Mouse (Mus musculus) ES-E14 (cell line): Measurements from ENCODE around the gene Odf4.

Source experiments
- MAFK ChIP-seq: IDR thresholded peaks from 2 replicates; pipeline ENCODE4 v1.6.1; 2014; ENCODE audit warnings: mild to moderate bottlenecking, low read depth, low read length, inconsistent platforms; ENCODE audit not compliant: insufficient read depth
- ZNF384 ChIP-seq: IDR thresholded peaks from 2 replicates; pipeline ENCODE4 v1.6.1; 2012; ENCODE audit warnings: low read depth, low read length, inconsistent platforms

DNA sequence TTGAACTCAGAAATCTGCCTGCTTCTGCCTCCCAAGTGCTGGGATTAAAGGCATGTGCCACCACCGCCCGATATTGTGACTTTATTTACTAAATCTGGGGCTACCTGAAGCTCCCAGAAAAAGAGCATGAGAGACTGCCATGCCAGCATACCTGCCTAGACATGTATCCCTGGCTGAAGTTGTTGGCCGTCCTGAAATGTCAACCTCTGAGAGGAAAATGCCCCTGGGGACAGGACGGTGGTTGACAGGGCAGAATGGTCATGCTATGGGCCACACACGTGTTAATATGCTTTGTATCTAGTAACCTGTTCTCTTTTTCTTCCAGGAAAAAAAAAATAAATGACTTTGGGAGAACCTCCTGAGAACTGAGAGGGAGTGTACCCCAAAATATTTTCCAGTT is 40.8 kb downstream of the Odf4 start:
- TF ChIP-seq MAFK (no peak), ZNF384 (no peak)
